Mouse (Mus musculus) hindbrain, postnatal 0 days (tissue): ENCODE data around the gene Gm44805. TPM values are rescaled to one million over a fixed set of nuclear protein-coding genes. Genes with fewer than 3 reads are reported as not detected.

Experiments
- ATAC-seq: fragments of 200-750 bp; cut with Nextera tagmentation; 2 replicates; pipeline ENCODE4 v1.8.0; 2017; ENCODE audit warnings: mild to moderate bottlenecking, moderate TSS enrichment, moderate library complexity
- DNase-seq: peaks from one replicate; pipeline ENCODE4 v3.0.0-alpha.2; 2015; ENCODE audit warnings: low spot score
- H3K27ac ChIP-seq: fragments of 300-500 bp; sonication (generic); 2 replicates; pipeline ENCODE4 v1.5.1; 2014; ENCODE audit warnings: mild to moderate bottlenecking
- H3K27me3 ChIP-seq: fragments of 300-500 bp; sonication (generic); 2 replicates; pipeline ENCODE4 v1.6.1; 2014; ENCODE audit warnings: low read length, mixed read lengths; ENCODE audit not compliant: insufficient read depth
- H3K36me3 ChIP-seq: fragments of 300-500 bp; sonication (generic); 2 replicates; pipeline ENCODE4 v1.6.1; 2014; ENCODE audit warnings: low read length, mixed read lengths; ENCODE audit not compliant: insufficient read depth
- H3K4me1 ChIP-seq: fragments of 300-500 bp; sonication (generic); 2 replicates; pipeline ENCODE4 v1.6.1; 2014; ENCODE audit warnings: antibody characterized with exemption, low read length, mixed read lengths; ENCODE audit not compliant: insufficient read depth
- H3K4me2 ChIP-seq: fragments of 300-500 bp; sonication (generic); 2 replicates; pipeline ENCODE4 v1.6.1; 2014; ENCODE audit warnings: low read depth, mild to moderate bottlenecking, low read length, moderate library complexity, mixed read lengths
- H3K4me3 ChIP-seq: fragments of 300-500 bp; sonication (generic); 2 replicates; pipeline ENCODE4 v1.5.1; 2014; ENCODE audit warnings: low read length
- H3K9ac ChIP-seq: fragments of 300-500 bp; sonication (generic); replicated peaks from 2 replicates; pipeline ENCODE4 v1.6.1; 2014; ENCODE audit warnings: mild to moderate bottlenecking, low read length, moderate library complexity, mixed read lengths
- H3K9me3 ChIP-seq: fragments of 300-500 bp; sonication (generic); 2 replicates; pipeline ENCODE4 v1.6.1; 2016; ENCODE audit warnings: low read length, mixed read lengths
- CTCF ChIP-seq: IDR thresholded peaks from 2 replicates; pipeline ENCODE4 v1.5.1; 2016; ENCODE audit warnings: antibody characterized with exemption, control low read depth, low read depth
- WGBS: fragments of 180-500 bp; shearing (Covaris S2); extraction: QIAGEN DNeasy Blood & Tissue Kit; methylation state at CpG from one replicate; pipeline ENCODE4 v1.1.7; 2014; 5-methylcytosine and 5-hydroxymethylcytosine counted together
- polyA plus RNA-seq: library from polyadenylated mRNA; unstranded; fragments of >200 nt; fragmentation: Nextera tagmentation; extraction: Ambion mirVana; gene quantifications from 2 replicates; pipeline ENCODE4 v1.2.1, GENCODE M21; 2015
- total RNA-seq: library from RNA; depleted of rRNA; stranded (reverse); fragments of >200 nt; gene quantifications from 2 replicates; pipeline ENCODE4 v1.2.3, GENCODE M21; 2014

The Gm44805 gene
- total and polyA plus RNA-seq, 2 experiments from 2014 or later = not detected

DNA sequence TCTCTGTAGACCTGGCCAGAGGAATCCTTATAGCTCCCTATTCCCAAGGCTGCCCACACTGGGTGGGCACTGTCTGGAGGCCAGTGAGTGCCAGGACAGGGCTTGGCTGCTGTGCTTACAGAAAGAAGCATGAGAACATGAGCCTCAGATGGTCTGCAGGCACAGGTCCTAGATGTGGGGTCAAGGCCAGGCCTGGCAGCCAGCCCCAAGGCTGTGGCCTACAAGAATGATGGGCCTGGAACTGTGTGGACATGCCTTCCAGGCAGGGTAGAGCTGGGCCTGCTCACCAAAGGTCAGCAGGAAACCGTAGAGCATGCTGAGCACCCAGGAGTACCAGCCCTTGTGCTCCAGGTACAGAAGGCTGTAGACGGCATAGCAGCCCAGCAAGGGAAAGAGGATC is 46.6 kb downstream of the Gm44805 start:
- 87% methylated on average over 2 of the region's 2 CpGs for WGBS
- no peaks in the 10 kb centered on the region for H3K9me3 ChIP-seq
- no peak overlapping the region for H3K27ac ChIP-seq
- peaks cover 73% of the 10 kb centered on the region for H3K36me3 ChIP-seq
- no peak overlapping the region for H3K4me2 ChIP-seq
- no peaks in the 10 kb centered on the region for H3K27me3 ChIP-seq
- no peak overlapping the region for H3K4me3 ChIP-seq
- TF ChIP-seq CTCF = no peak
- DNase-seq (no peak), ATAC-seq (no peak)
- no peak overlapping the region; the same call in 1 of the 2 replicates for H3K9ac ChIP-seq
- H3K4me1 ChIP-seq = no peaks in the 10 kb centered on the region

DNA sequence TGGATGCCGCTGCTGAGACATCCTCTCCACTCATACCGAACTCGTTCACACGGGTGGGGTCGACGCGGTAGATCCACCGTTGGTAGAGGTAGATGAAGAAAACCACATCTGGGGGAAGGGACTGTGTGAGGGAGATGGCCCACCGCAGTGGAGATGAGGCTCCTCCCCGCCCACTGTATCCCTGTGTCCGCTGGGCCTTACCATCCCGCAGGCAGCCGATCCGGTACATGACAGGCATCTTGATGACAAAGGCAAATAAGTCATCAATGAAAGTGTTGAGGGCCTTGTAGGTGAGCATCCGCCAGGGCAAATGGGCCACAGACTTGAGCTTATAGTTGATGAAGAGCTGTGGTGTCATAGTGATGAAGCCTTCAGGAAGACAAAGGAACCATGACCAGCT is 47.4 kb downstream of the Gm44805 start:
- Histone ChIP-seq H3K4me2 (no peak overlapping the region), H3K9me3 (no peaks in the 10 kb centered on the region), H3K27ac (no peak overlapping the region), H3K4me3 (no peak overlapping the region), H3K4me1 (no peaks in the 10 kb centered on the region), H3K36me3 (peaks cover 66% of the 10 kb centered on the region), H3K27me3 (no peaks in the 10 kb centered on the region), H3K9ac (no peak overlapping the region)
- WGBS = 92% methylated on average over 15 of the region's 15 CpGs
- no peak for TF ChIP-seq CTCF
- ATAC-seq (no peak), DNase-seq (no peak)

DNA sequence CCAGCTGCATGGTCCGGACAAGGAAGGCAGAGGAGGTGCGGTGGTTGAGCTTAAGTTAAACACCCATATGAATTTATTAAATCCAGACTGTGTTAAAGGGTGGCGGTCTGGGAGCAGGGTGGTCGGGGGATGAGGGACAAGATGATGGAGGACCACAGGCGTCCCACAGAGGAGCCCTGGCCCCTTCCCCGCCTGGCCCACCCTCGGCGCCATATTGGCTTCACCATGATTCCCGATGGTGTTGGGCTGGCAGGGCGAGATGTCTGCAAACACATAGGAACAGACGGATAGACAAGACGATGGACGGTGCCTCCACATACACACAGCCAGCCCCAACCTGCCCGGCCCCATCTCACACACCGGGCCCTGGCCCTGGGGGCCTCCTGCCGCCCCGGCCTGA is 48.0 kb downstream of the Gm44805 start:
- Histone ChIP-seq H3K9ac (no peak overlapping the region), H3K4me3 (no peak overlapping the region), H3K27ac (no peak overlapping the region), H3K27me3 (no peaks in the 10 kb centered on the region), H3K4me2 (no peak overlapping the region), H3K4me1 (no peaks in the 10 kb centered on the region), H3K36me3 (peaks cover 59% of the 10 kb centered on the region), H3K9me3 (no peaks in the 10 kb centered on the region)
- no peak for DNase-seq
- 94% methylated on average over 17 of the region's 17 CpGs for WGBS
- no peak for ATAC-seq
- no peak for TF ChIP-seq CTCF

- Histone ChIP-seq H3K4me3 (no peak overlapping the region), H3K36me3 (peaks cover 54% of the 10 kb centered on the region), H3K27me3 (no peaks in the 10 kb centered on the region), H3K9ac (no peak overlapping the region), H3K27ac (no peak overlapping the region), H3K4me2 (no peak overlapping the region), H3K4me1 (no peaks in the 10 kb centered on the region), H3K9me3 (no peaks in the 10 kb centered on the region)
- DNase-seq (no peak), ATAC-seq (no peak)
- no peak for TF ChIP-seq CTCF
Observed at GRCm38 (mm10) chr7:19632720-19633119, 48.5 kb downstream of the Gm44805 start.

- Histone ChIP-seq H3K36me3 (peaks cover 50% of the 10 kb centered on the region), H3K9ac (no peak overlapping the region)
- DNase-seq = no peak
Observed at GRCm38 (mm10) chr7:19632275-19632674, 48.9 kb downstream of the Gm44805 start.

GRCm38 (mm10) chr7:19629361-19629734 is 51.9 kb downstream of the Gm44805 start, which contains the start of gene Relb:
Relb (minus strand) TSS chr7:19629438.
- Histone ChIP-seq H3K4me3 (peak within 1 kb of the TSS; percentile 71), H3K27me3 (no peaks in the 10 kb centered on the region), H3K4me2 (peak within 1 kb of the TSS; percentile 87), H3K27ac (peak within 1 kb of the TSS; percentile 43; the same call in 1 of the 2 replicates), H3K9ac (peak within 1 kb of the TSS; percentile 35; the same call in 1 of the 2 replicates), H3K4me1 (no peaks in the 10 kb centered on the region), H3K36me3 (peaks cover 24% of the 10 kb centered on the region), H3K9me3 (no peaks in the 10 kb centered on the region)
- WGBS = under 1% methylated on average over 36 of the region's 41 CpGs
- ATAC-seq = peak; percentile 81
- TF ChIP-seq CTCF = no peak
- peak; percentile 95 for DNase-seq

More at GRCm38 (mm10) chr7:19632275-19632674, 48.9 kb downstream of the Gm44805 start:
- Histone ChIP-seq H3K27ac (no peak overlapping the region), H3K27me3 (no peaks in the 10 kb centered on the region), H3K9me3 (no peaks in the 10 kb centered on the region), H3K4me3 (no peak overlapping the region), H3K4me2 (no peak overlapping the region), H3K4me1 (no peaks in the 10 kb centered on the region)
- no peak for TF ChIP-seq CTCF
- ATAC-seq = no peak

DNA sequence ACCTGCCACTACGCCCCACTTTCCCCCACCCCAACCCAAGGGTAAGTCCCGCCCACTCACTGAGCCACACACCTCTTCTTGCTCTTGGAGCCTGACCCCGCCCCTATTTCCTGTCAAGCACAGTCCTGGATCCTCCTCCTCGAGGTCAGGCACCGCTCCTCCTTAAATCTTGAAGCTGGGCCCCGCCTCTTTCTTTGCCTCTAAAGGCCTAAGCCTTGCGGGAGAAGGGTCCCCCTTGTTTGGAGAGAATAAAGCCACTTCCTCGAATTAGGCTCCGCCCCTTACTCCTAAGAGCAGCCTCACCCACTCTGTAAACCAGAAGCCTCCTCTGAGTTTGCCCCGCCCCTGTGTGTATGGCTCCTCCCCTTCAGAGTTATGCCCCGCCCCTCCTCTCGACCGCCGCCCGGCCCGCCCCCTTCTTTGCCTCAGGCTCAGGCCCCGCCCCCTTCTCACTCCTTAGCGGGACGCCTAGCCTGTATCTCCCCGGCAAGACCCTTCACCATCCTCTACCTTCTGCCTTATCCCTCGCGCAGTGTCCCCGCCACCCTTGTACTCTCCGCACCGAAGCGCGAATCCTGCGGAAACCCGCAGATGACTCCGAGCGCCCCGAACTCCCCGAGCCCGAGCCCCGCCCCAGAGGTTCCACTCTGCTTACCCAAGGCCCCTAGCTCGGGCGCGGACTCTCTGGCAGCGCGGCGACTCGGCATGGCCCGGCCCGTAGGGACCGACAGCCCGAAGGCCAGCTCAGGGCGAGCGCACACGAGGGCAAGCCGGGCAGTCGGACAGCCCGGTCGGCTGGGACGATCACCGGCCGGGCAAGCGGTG is 52.5 kb downstream of the Gm44805 start:
- Histone ChIP-seq H3K4me2 (peak overlapping the region; percentile 87), H3K36me3 (peaks cover 18% of the 10 kb centered on the region), H3K4me3 (peak overlapping the region; percentile 71), H3K27ac (peak overlapping the region; percentile 43; the same call in 1 of the 2 replicates), H3K9ac (peak overlapping the region; percentile 35; the same call in 1 of the 2 replicates), H3K9me3 (no peaks in the 10 kb centered on the region), H3K4me1 (no peaks in the 10 kb centered on the region), H3K27me3 (no peaks in the 10 kb centered on the region)
- DNase-seq = peak; percentile 83
- no peak for TF ChIP-seq CTCF
- 2% methylated on average over 57 of the region's 57 CpGs for WGBS
- ATAC-seq = peak; percentile 87
